Mouse (Mus musculus) adrenal gland, adult 18-20 months (tissue): ENCODE results near the gene Cyb5r3. TPM values are rescaled to one million over a fixed set of nuclear protein-coding genes. Genes with fewer than 3 reads are reported as not detected.
"Not testable (repeated sequence)": the region's sequence is repeated elsewhere in the genome, so short reads cannot be mapped to it uniquely, and the experiment has no call there.

Experiments used
- DNase-seq, 2 experiments: peaks; one replicate each; pipeline ENCODE4 v3.0.0; 2021 to 2022; ENCODE audit warnings: low spot score in 2 of 2
- total RNA-seq, 2 experiments: library from RNA; stranded (reverse); gene quantifications; 1 replicate in 1 of 2; 2 replicates in 1 of 2; pipeline ENCODE4 v1.2.3; 2021

Cyb5r3 gene
- total RNA-seq, 2 experiments from 2014 or later = 248 to 351 TPM

DNA sequence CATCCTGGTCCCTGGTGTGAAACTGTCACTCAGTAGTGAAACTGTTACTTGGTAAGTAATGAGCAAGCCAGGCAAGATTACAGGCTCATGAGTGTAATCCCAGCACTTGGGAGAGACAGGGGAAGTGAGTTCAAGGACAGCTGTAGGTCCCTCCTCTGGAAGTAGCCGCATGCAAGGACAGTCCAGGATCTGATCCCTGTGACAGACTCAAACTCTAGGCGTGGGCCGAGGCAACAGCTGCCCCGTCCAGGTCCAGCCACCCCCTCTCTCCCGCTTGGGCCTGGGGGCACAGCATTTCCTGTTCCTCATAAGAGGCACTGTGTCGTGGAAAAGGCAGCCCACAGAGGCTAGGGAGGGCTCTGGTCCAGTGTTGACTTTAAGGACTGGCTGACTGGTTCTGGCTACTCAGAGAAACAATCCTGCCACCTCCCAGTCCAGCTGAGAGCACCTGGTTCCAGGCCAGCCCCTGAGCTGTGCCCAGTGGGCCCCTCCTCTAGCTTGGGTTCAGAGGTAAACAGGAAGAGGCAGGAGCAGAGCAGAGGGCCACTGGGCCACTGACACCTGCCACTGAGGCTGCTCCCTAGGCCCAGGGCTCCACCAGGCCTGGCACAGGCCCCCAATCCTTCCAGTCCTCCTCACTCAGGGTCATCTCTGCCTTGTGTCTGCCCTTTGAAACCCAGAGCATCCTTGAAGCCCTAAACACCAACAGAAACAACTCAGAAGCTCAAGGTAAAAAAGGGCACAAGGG is 16.5 kb downstream of the Cyb5r3 start:
- no peak for DNase-seq

DNA sequence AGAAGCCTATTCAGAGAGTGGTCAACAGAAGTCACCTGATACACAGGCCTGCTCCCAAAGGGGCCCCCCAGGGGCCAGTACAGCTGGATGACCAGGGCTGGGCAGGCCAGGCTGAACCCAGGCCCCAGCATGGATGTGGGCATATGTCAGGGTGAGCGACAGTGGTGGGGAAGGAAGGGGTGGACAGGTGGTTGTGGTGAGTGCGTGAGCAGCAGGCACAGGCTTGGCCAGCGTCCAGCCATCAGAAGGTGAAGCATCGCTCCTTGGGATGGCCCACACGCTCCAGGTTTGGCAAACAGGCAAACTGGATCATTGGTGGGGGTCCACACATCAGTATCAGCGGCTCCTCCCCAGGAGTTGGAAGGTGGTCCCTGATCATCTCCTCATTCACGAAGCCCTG is 18.1 kb downstream of the Cyb5r3 start:
- no peak for DNase-seq

DNA sequence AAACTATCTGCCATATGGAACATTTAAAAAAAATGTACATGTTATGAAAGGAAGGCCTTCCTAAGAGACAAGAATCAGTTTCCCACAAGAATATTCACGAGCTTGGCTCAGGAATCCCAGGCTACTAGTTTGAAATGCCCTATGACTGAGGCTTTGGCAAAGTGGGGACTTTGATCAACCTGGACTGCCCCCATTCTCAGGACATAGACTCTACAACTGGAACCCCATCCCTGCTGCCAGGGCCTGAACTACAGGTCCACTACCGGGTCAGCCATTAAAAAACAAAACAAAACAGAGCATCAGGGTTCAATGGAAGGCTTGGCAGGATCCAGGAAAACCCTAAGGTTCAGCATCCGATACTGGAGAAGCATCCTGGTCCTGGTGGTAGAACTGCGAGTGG is 21.7 kb downstream of the Cyb5r3 start:
- DNase-seq = no peak

DNA sequence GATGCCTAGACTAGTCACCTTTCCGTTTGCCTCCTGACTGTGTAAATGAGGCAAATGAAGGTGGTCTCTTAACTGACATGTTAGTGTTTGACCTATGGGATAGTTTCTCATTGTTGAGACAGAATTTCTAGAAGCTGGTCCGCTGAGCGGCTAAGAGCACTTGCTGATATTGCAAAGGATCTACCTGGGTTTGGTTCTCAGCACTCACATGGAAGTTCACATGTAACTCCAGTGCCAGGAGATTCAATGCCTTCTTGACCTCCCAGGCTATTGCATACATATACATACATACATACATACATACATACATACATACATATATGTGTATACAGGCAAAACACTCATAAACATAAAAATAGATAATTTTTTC is 22.3 kb downstream of the Cyb5r3 start:
- DNase-seq = no peak

DNA sequence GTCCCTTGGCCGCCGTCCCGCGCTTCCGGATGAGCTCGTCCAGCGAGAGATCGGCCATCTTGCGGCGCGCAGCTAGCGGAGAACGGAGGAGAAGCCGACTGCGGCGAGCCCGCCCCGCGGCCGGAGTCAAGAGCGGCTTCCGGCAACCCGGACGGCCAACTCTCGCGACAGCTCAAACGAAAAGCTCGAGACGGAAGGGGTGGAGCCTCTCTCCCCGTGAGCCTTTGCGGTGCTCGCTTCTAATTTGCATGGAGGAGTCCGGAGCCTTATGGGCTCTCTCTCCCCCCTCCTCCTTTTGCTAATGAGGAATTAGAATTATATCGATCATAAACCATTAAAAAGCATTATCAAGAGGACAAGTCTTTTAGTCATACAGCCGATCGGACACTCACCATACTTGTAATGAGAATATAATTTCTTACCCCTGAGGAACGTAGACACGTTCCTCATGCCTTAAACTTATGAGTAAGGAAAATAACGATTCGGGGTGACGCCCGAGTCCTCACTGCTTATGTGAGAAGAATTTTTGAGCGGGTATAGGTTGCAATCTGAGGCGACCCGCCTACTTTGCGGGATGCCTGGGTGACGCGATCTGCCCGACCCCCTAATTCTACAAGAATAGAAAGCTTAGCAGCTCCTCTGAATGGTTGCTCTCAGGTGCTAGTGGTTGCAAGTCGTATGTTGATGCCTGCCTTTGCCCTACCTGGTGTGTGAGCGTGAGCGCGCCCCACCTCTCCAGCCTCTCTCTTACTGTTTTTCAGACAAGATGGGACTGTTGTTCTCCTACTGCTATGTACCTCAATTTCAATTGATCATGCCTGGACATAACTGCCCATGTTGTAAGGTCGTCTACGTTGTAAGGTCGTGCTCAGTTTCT is 23.0 kb downstream of the Cyb5r3 start, which contains the start of gene Poldip3:
TSS of gene Poldip3 (minus strand) at position 189 of the 877 bp plus-strand sequence.
- peak; percentile 95 to 96 for DNase-seq

DNA sequence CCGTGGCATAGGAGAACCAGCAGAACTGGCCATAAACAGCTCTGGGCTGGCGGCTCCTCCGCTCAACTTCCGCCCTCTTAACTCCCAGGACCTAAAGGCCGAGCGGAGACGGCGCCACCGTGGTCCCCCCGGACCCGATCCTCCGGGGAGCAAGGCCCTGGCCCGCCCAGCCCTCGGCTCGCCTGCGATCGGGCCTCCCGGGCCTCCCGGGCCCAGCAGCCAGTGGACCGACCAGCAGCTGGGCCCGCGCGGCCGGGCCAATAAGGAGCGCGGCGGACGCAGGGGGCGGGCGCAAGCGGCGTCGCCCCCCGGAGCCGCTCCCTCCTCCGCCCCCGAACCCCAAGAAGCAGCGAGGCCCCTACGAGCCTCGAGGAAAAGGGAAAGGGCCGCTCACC is 23.6 kb downstream of the Cyb5r3 start:
- DNase-seq = no peak

DNA sequence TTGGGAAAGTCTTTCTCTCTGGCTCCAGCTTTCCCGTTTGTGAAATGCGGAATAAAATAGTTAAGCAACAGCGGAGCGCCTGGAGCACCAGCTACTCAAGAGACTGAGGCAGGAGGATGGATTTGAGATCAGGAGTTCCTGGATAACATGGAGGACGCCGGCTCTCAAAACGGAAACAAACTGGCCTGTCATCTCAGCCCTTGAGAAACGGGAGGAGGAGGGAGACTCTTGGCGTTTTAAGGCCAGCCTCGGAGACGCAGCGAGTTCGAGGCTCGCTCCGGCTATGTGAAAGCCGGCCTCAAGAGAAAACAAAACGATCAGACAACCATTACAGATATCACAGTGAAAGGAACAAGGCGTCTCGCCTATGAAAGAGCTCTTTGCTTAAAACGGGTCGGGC is 24.0 kb downstream of the Cyb5r3 start:
- DNase-seq = no peak

DNA sequence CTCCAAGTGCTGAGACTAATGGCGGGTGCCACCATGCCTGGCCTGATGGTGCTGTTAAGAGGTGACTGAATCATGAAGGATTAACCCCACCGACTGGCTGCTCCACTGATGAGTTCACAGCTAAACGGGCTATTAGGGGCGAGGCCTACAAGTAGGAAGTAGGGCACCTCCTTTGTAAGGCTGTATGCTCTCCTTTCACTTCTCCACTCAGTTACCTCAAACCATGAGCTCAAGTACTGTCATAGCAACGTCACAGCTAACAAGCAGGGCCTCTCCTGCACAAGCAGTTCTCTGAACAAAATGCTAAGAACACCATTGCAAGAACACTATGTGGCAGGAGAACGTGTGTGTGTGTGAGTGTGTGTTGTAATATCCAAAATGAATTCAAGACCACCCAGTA is 26.9 kb downstream of the Cyb5r3 start:
- DNase-seq = no peak

DNA sequence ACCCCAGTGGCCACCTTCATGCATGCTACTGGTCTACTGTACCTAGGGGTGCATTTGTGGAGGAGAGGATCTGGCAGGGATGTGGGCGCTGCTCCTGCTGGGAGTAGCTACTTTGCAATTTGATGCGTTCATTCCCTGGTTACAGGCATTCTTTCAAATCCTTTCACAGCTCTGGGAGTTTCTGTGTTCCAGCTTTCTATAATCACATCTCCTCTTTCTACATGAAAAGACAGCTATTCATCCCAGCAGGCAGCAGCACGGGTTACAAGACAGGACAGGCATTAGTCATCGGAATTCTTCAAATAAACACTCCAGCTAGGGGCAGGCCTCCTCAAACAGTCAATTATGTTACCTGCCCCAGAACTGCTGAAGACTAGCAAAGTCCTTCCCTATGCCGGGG is 29.5 kb downstream of the Cyb5r3 start:
- no peak for DNase-seq

DNA sequence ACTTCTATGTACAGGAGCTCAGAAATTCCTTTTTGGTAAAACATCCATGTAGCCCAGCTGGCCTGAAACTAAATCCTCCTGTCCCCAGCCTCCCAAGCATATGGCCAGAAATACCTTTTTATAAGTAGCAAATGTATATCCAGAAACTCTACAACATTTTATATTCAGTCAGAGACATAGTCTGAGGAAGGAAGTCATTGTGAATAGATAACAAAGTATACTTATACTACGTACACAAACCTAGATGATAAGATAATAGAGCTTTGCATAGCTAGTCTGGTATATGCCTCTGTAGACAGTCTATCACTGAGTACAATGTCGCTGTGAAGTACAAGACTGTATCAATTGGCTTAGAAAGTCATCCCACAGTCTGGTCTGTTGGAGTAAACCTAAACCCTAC is 36.7 kb downstream of the Cyb5r3 start:
- DNase-seq = no peak

DNA sequence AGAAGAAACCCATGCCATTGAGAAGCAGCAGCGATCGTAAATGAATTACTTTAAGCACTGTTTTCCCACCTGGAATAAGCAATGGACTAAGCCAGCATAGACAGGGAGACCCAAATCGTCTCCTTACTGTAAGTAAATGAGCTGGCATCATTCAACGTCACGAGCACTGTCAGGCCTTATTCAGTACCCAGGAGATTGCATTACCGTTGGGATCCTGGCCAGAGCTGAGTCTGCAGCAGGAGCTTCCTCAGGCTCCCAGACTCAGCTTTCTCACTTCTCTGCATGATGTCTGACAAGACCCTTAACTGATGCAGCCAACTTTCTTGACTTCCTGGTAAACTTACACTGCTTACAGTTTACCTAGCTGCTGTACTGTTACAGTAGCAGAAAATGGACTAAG is 37.7 kb downstream of the Cyb5r3 start:
- DNase-seq = no peak

DNA sequence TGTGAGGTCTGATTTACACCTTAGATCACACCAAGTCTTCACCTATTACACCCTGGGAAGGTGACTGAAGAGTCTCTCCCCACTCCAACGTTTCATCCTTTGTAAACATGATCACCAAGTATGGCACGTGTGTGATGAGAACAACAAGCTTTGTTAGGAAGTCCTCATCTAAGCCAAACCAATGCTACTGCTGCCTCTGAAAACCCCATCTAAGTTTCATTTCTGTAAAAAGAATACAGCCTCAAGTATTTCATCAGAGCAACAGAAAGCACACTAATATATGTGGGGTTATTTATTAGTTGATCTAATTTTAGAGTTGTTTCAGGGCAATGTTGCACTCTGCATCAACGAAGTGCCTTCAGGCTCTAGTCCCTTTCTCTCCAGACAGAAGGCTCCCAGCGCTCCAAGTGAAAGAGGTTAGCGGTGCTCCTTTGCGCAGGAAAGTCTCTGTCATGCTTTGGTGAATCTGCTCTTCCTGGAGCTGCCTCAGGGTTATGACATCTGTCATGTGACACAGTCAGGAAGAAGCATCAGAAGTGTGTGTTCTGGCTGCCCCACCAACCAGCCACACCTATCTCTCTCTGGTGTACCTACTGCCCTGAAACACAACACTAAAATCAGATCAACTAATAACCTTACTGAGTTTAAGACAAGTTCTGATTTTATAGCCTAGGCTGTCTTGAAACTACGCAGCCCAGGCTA is 42.7 kb downstream of the Cyb5r3 start:
- no peak for DNase-seq

DNA sequence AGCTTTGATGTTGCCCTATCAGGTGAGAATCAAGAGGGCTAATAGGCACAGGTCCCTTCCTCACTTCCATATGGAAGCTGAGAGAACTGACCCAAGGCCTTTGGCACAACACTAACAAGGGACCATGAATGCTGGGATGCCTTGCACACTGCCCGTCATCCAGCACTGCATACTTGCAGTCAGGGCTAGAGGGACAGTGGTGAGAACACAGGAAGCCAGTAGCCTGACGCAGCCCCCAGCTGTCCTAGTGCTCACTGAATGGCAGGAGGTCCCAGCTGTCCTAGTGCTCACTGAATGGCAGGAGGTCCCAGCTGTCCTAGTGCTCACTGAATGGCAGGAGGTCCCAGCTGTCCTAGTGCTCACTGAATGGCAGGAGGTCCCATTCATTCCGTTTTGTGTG is 45.4 kb downstream of the Cyb5r3 start:
- not testable (repeated sequence) for DNase-seq

DNA sequence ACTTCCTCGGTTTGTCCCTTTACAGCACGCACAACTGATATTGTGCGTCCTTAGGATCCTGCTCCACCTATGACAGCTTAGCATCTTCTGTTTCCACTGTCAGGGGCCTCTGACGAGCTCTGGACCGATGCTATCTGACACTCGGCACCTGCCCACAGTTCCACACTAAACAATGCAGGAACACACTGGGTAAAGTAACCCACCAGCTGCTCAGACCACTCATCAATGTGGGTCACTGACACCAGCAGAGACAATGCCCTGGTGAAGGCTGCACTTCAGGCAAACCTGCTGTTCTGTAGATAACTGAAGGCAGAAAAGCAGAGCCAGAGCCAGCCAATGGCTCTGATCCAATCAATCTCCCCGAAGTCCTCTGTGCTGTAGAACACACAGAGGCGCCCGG is 45.8 kb downstream of the Cyb5r3 start:
- DNase-seq = no peak

DNA sequence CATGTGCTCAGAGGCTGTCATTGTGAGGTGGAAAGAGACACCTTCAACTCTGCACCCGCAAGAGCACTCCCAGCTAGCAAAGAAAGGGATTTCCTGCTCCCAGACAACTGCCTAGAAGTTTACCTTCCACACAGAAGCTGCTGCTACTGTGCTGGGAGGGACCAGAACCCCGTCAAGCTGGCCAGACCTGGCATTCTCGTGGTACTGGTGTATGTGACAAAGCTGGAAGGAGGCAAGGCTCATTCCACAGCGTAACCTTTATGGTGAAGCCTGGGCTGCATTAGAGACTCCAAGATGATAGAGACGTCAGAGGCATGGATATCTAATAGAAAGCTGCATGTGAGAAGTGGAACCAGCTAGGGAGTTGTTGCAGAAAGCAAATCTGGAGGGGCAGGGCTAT is 47.8 kb downstream of the Cyb5r3 start:
- DNase-seq = no peak

DNA sequence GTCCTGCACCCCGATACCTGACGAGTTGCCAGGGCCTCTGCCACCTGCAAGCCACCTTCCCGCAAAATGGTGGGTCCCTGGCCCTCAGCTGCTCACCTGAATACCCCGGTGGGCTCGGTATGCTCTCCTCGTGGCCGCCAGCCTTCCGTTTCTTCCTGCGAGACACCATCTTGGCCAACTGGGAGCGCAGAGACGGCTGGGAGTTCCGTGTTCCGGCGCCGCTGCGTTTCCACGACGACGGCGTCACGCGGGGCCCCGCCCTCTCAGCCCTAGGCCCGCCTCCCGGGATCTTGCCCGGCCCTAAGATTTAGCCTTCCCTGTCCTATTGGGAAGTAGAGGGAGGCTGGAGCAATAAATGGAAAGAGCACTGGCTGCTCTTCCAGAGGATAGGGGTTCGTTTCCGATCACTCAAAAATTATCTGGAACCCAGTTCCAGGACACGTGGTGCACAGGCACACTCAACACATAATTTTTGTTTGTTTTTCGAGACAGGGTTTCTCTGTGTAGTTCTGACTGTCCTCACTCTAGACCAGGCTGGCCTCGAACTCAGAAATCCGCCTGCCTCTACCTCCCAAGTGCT is 49.7 kb downstream of the Cyb5r3 start, which contains the start of gene Rrp7a:
TSS of gene Rrp7a (minus strand) at position 236 of the 580 bp plus-strand sequence.
- DNase-seq = peak; percentile 94 to 95

DNA sequence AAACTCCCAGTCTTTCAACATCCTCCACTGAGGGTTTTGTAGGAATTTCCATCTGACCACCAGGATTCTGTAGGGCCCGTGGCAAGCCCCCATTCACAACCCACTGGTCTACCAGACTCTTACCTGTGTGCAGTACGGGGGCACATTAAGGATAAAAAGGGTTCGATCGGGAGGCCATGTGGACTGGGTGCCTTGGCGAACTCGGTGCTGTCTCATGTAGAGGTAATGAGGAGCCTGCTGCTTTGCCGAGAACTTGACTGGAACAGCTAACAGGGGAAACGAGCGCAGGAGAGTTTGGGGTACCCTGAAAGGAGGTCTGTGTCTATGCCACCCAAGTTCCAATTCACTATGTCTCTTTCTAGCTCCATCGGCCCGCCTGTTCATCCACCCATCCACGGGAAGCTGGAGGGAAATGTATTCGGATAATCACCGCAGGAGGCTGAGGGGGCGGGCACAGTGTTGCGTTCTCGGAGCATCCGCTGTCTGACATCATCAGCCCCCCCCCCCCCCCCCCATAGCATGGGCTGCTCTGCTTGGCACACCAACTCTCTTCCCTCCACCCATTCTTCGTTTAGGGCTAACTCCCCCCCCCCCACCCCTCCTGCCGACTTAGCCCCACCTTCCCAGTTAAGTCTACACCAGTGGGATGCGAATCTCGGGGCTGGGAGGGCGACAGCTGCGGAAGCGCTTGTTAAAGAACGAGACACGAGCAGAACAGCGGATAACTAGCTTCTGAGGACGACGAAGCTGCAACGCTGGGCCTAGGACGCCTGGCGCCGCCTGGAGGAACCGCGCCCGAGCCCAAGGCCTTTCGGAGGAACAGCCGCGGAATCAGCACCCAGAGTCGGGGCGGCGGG is 50.5 kb downstream of the Cyb5r3 start:
- peak in 1 of 2 experiments; percentile 31 for DNase-seq

DNA sequence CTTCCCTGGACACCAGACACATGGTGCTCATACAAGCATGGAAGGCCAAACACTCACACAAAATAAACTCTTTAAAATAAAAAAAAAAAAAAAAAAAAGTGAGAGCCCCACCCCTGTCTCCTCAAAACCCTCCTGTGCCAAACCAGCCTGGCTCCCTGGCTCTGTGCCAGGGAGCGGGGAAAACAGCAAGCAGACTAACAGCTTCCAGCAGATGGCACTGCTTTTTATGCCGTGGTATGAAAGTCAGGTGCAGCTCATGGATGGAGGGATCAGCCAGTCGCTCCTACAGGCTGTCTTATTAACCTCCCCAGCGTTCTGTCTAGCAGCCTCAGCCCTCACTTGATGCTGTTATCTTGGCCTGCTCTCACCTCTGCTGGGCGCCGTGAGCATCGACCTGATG is 54.0 kb downstream of the Cyb5r3 start:
- DNase-seq = no peak

DNA sequence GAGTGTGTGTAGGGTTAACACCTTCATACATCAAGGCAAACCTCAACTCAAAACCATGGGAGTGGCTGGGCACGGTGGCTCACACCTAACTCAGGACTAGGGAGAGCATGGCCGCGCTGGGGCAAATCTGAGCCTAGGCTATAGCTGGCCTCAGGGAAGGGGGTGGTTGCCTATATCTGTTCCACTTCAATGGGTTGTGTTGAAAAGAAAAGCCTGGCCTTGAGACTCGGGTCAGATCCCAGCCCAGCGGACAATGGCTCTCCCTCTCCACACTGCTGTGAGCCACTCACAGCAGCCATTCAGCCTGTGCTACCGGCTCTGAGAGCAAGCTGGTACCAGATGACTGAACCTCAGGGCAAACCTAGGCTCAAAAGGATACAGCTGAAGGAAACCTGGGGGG is 57.3 kb downstream of the Cyb5r3 start:
- no peak for DNase-seq

DNA sequence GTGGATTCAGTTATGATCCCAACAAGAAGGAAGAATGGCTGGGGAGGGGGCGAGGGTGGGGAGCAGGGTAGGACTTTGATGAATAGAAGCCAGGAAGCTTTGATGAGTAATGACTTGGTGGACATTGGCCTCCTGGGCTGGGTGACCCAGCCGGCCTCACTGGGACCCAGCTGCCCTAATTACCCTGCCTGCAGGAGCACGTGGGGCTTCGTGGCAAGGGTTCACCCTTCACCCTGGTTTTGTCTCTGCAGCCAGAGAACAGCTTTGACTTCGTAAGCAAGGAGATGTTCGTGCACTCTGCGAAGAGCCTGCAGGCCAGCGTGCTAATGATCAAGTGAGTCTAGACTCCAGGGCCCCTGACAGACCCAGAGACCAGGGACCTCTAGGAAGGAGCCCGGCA is 58.3 kb downstream of the Cyb5r3 start:
- no peak for DNase-seq
